Mouse (Mus musculus): ENCODE data around the gene Ebf1. TPM values are rescaled to one million over a fixed set of nuclear protein-coding genes. Genes with fewer than 3 reads are reported as not detected.

Gene Ebf1
- total and polyA plus RNA-seq, 2 experiments from 2014 or later: 8.1 to 10.4 TPM

- H3K4me2 ChIP-seq (ENCODE audit: low read depth, low read length): no peak overlapping the region
- no peak overlapping the region for H3K4me3 ChIP-seq (ENCODE audit: low read depth, low read length)
- no peaks in the 10 kb centered on the region for H3K9me3 ChIP-seq (replicated peaks; ENCODE audit: control insufficient read depth, low read length)
- peaks cover 11% of the 10 kb centered on the region; the same call in 1 of the 2 replicates for H3K4me1 ChIP-seq (ENCODE audit: control insufficient read depth, insufficient read depth)
- H3K27ac ChIP-seq (ENCODE audit: low read depth): peak overlapping the region; percentile 66; the same call in 1 of the 2 replicates
- no peaks in the 10 kb centered on the region for H3K36me3 ChIP-seq (replicated peaks; ENCODE audit: control insufficient read depth, insufficient read depth, low read length)
- no peak for TF ChIP-seq EP300 (IDR thresholded peaks at IDR 0.05; ENCODE audit: low read depth)
- TF ChIP-seq CTCF (IDR thresholded peaks at IDR 0.05; ENCODE audit: low read depth): no peak
- DNase-seq (ENCODE audit: low spot score): no peak
- H3K27me3 ChIP-seq (ENCODE audit: control insufficient read depth, insufficient read depth, low read length): no peaks in the 10 kb centered on the region
- ATAC-seq (ENCODE audit: insufficient read depth, low read depth): no peak
- 75% methylated on average over 6 of the region's 6 CpGs for WGBS
- H3K9ac ChIP-seq (replicated peaks; ENCODE audit: low read depth, low read length): no peak overlapping the region
Observed at GRCm38 (mm10) chr11:44708290-44708685, 91.2 kb downstream of the Ebf1 start.

GRCm38 (mm10) chr11:44709073-44709618 is 92.0 kb downstream of the Ebf1 start:
- Histone ChIP-seq H3K4me1 (ENCODE audit: control insufficient read depth, insufficient read depth) (peaks cover 11% of the 10 kb centered on the region; the same call in 1 of the 2 replicates), H3K36me3 (replicated peaks; ENCODE audit: control insufficient read depth, insufficient read depth, low read length) (no peaks in the 10 kb centered on the region)

GRCm38 (mm10) chr11:44709869-44710460 is 92.8 kb downstream of the Ebf1 start:
- H3K27me3 ChIP-seq (ENCODE audit: control insufficient read depth, insufficient read depth, low read length): no peaks in the 10 kb centered on the region
- no peak overlapping the region for H3K4me3 ChIP-seq (ENCODE audit: low read depth, low read length)
- H3K9me3 ChIP-seq (replicated peaks; ENCODE audit: control insufficient read depth, low read length): no peaks in the 10 kb centered on the region
- no peak for TF ChIP-seq EP300 (IDR thresholded peaks at IDR 0.05; ENCODE audit: low read depth)
- TF ChIP-seq CTCF (IDR thresholded peaks at IDR 0.05; ENCODE audit: low read depth): no peak
- peaks cover 11% of the 10 kb centered on the region; the same call in 1 of the 2 replicates for H3K4me1 ChIP-seq (ENCODE audit: control insufficient read depth, insufficient read depth)
- no peak overlapping the region for H3K9ac ChIP-seq (replicated peaks; ENCODE audit: low read depth, low read length)
- H3K27ac ChIP-seq (ENCODE audit: low read depth): 0 out of 2 replicates have a peak overlapping the region, but pooled peaks have one; percentile 4
- H3K36me3 ChIP-seq (replicated peaks; ENCODE audit: control insufficient read depth, insufficient read depth, low read length): no peaks in the 10 kb centered on the region
- ATAC-seq (ENCODE audit: insufficient read depth, low read depth): no peak
- 70% methylated on average over 6 of the region's 6 CpGs for WGBS
- no peak for DNase-seq (ENCODE audit: low spot score)
- H3K4me2 ChIP-seq (ENCODE audit: low read depth, low read length): no peak overlapping the region

More at GRCm38 (mm10) chr11:44709073-44709618, 92.0 kb downstream of the Ebf1 start:
- Histone ChIP-seq H3K27me3 (ENCODE audit: control insufficient read depth, insufficient read depth, low read length) (no peaks in the 10 kb centered on the region), H3K27ac (ENCODE audit: low read depth) (no peak overlapping the region), H3K4me2 (ENCODE audit: low read depth, low read length) (no peak overlapping the region), H3K9ac (replicated peaks; ENCODE audit: low read depth, low read length) (no peak overlapping the region), H3K4me3 (ENCODE audit: low read depth, low read length) (no peak overlapping the region), H3K9me3 (replicated peaks; ENCODE audit: control insufficient read depth, low read length) (no peaks in the 10 kb centered on the region)
- TF ChIP-seq EP300 (IDR thresholded peaks at IDR 0.05; ENCODE audit: low read depth) (no peak), CTCF (IDR thresholded peaks at IDR 0.05; ENCODE audit: low read depth) (no peak)
- DNase-seq (ENCODE audit: low spot score) (no peak), ATAC-seq (ENCODE audit: insufficient read depth, low read depth) (no peak)

GRCm38 (mm10) chr11:44710861-44711260 is 93.7 kb downstream of the Ebf1 start:
- peaks cover 11% of the 10 kb centered on the region; the same call in 1 of the 2 replicates for H3K4me1 ChIP-seq (ENCODE audit: control insufficient read depth, insufficient read depth)
- TF ChIP-seq CTCF (IDR thresholded peaks at IDR 0.05; ENCODE audit: low read depth) (no peak), EP300 (IDR thresholded peaks at IDR 0.05; ENCODE audit: low read depth) (no peak)
- no peak overlapping the region for H3K9ac ChIP-seq (replicated peaks; ENCODE audit: low read depth, low read length)
- ATAC-seq (ENCODE audit: insufficient read depth, low read depth) (no peak), DNase-seq (ENCODE audit: low spot score) (no peak)
- H3K9me3 ChIP-seq (replicated peaks; ENCODE audit: control insufficient read depth, low read length): no peaks in the 10 kb centered on the region
- H3K4me3 ChIP-seq (ENCODE audit: low read depth, low read length): no peak overlapping the region
- H3K4me2 ChIP-seq (ENCODE audit: low read depth, low read length): no peak overlapping the region
- no peak overlapping the region for H3K27ac ChIP-seq (ENCODE audit: low read depth)
- H3K27me3 ChIP-seq (ENCODE audit: control insufficient read depth, insufficient read depth, low read length): no peaks in the 10 kb centered on the region
- H3K36me3 ChIP-seq (replicated peaks; ENCODE audit: control insufficient read depth, insufficient read depth, low read length): no peaks in the 10 kb centered on the region

- H3K27ac ChIP-seq (ENCODE audit: low read depth): no peak overlapping the region
- ATAC-seq (ENCODE audit: insufficient read depth, low read depth) (no peak), DNase-seq (ENCODE audit: low spot score) (no peak)
- no peaks in the 10 kb centered on the region for H3K9me3 ChIP-seq (replicated peaks; ENCODE audit: control insufficient read depth, low read length)
- no peaks in the 10 kb centered on the region for H3K36me3 ChIP-seq (replicated peaks; ENCODE audit: control insufficient read depth, insufficient read depth, low read length)
- H3K27me3 ChIP-seq (ENCODE audit: control insufficient read depth, insufficient read depth, low read length): no peaks in the 10 kb centered on the region
- no peak overlapping the region for H3K4me2 ChIP-seq (ENCODE audit: low read depth, low read length)
- H3K4me1 ChIP-seq (ENCODE audit: control insufficient read depth, insufficient read depth): no peaks in the 10 kb centered on the region
- WGBS: 82% methylated on average over 5 of the region's 5 CpGs
- TF ChIP-seq CTCF (IDR thresholded peaks at IDR 0.05; ENCODE audit: low read depth): no peak
- TF ChIP-seq EP300 (IDR thresholded peaks at IDR 0.05; ENCODE audit: low read depth): no peak
- H3K4me3 ChIP-seq (ENCODE audit: low read depth, low read length): no peak overlapping the region
- H3K9ac ChIP-seq (replicated peaks; ENCODE audit: low read depth, low read length): no peak overlapping the region
Observed at GRCm38 (mm10) chr11:44714188-44714587, 97.1 kb downstream of the Ebf1 start.
